Comparison of ENCODE assay signal across 16 mouse cellular contexts in genomic region chr10:52934615-52935014, GRCm38 (mm10).
"Had no signal": no experiment of that assay in that cellular context is flagged by ENCODE, and none has a peak within 500 bp of the region (broad histone marks: within the 10 kb centered on the region; RNA-seq: fewer than 3 reads in every experiment).

No protein-coding gene starts in this region.

- DNase-seq: retina, postnatal 1 day; right cerebral cortex, adult 18-20 months; right cerebral cortex, postnatal 14 days; right cerebral cortex, postnatal 25 days; right cerebral cortex, postnatal 4 days; spleen, adult 18-20 months; thymus, adult 18-20 months; thymus, adult 2 months; thymus, postnatal 14 days; thymus, postnatal 25 days; thymus, postnatal 36 days; thymus, postnatal 4 days had no signal

- H3K4me1 ChIP-seq: neural tube, embryonic 13.5 days; neural tube, embryonic 15.5 days; stomach, embryonic 15.5 days had no signal

- H3K27me3 ChIP-seq: neural tube, embryonic 13.5 days; neural tube, embryonic 15.5 days; stomach, embryonic 15.5 days had no signal

- H3K4me3 ChIP-seq: neural tube, embryonic 13.5 days; neural tube, embryonic 15.5 days; stomach, embryonic 15.5 days had no signal

- H3K27ac ChIP-seq: neural tube, embryonic 13.5 days; neural tube, embryonic 15.5 days; stomach, embryonic 15.5 days; stomach, postnatal 0 days had no signal
